Mouse (Mus musculus) gastrocnemius, adult 2 months (tissue): ENCODE data around the gene Igtp. TPM values are rescaled to one million over a fixed set of nuclear protein-coding genes. Genes with fewer than 3 reads are reported as not detected.
"Not testable (repeated sequence)": the region's sequence is repeated elsewhere in the genome, so short reads cannot be mapped to it uniquely, and the experiment has no call there.

Experiments used
- DNase-seq: peaks from one replicate; pipeline ENCODE4 v3.0.0; 2022
- H3K27ac ChIP-seq: fragments of 200-600 bp; 2 replicates; pipeline ENCODE4 v1.8.1; 2022; ENCODE audit warnings: mild to moderate bottlenecking
- H3K4me3 ChIP-seq: fragments of 200-600 bp; 2 replicates; pipeline ENCODE4 v1.8.1; 2022; ENCODE audit warnings: mild to moderate bottlenecking, moderate library complexity
- CTCF ChIP-seq: fragments of 200-600 bp; IDR thresholded peaks from 2 replicates; pipeline ENCODE4 v1.8.1; 2022; ENCODE audit warnings: antibody characterized with exemption, mild to moderate bottlenecking, moderate library complexity
- intact Hi-C: fragments of 180-260 bp; cut with DNase I; formaldehyde crosslinking; loops from one replicate; pipeline ENCODE4 v1.15.1; 2025
- total RNA-seq, 2 experiments: library from RNA; stranded (reverse); gene quantifications; 2 replicates each; pipeline ENCODE4 v1.2.3; 2021

The Igtp gene
- total RNA-seq, 2 experiments from 2014 or later: 6.5 to 9.7 TPM

DNA sequence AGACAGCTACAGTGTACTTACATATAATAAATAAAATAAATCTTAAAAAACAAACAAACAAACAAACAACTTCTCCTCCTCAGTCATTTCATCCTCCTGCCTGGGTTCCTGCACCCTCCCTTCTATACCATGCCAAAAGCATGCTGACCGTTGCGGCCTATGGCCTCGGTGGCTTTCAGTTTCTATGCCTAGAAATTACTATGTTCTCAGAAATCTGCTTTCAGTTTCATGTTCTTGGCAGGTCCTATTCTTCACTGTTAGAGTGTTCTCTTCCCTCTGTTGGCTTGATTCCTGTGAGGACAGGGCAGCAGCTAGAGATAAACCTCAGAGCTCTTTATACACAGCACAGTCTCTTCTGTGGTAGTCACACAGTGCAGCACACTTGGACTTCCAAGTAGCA lies 15.8 kb upstream of the Igtp start:
- Histone ChIP-seq H3K4me3 (peak overlapping the region; percentile 17; the same call in 1 of the 2 replicates), H3K27ac (no peak overlapping the region; the same call in 1 of the 2 replicates)
- TF ChIP-seq CTCF: no peak
- DNase-seq: no peak
- intact Hi-C loops: loop anchor here (5.0 kb wide), 1 partner anchor 219 kb away; no protein-coding TSS in a partner anchor

DNA sequence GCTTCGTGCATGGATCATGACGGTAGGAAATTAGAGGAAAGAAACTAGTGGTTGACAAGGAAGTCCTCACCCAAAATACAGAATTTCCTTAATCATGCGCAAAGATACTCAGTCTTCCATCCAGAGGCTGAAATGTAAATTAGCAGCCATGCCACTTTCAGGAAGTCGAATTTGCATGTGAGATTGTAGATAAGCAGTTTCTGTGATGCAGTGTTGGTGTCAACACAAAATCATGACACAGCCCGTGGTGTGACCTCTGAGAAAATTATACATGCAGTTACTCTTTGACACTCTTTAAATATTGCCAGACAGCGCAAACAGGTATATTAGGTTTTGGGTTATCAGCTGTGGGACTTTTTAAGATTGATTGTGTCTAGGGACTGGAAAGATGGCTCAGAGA lies 9.7 kb upstream of the Igtp start:
- TF ChIP-seq CTCF: no peak
- Histone ChIP-seq H3K27ac (no peak overlapping the region), H3K4me3 (no peak overlapping the region)
- no peak for DNase-seq
- intact Hi-C loops: no loop called here

GRCm38 (mm10) chr11:58193326-58193725 lies 6.0 kb upstream of the Igtp start:
- H3K4me3 ChIP-seq: no peak overlapping the region
- H3K27ac ChIP-seq: peak overlapping the region; percentile 78
- intact Hi-C loops: loop anchor here (2.0 kb wide), 1 partner anchor 27 kb away; no protein-coding TSS in a partner anchor
- TF ChIP-seq CTCF: no peak
- peak; percentile 44 for DNase-seq

- peak overlapping the region; percentile 78 for H3K27ac ChIP-seq
These were observed 5.4 kb upstream of the Igtp start for GRCm38 (mm10) chr11:58193860-58194520.

GRCm38 (mm10) chr11:58198663-58199062 lies 693 bp upstream of the Igtp start:
- intact Hi-C loops: no loop called here
- Histone ChIP-seq H3K4me3 (peak overlapping the region; percentile 95), H3K27ac (peak overlapping the region; percentile 95)
- TF ChIP-seq CTCF: no peak
- no peak for DNase-seq

More at GRCm38 (mm10) chr11:58193860-58194520, 5.4 kb upstream of the Igtp start:
- DNase-seq: no peak
- no peak for TF ChIP-seq CTCF
- no peak overlapping the region for H3K4me3 ChIP-seq
- intact Hi-C loops: loop anchor here (2.0 kb wide), 1 partner anchor 27 kb away; no protein-coding TSS in a partner anchor

DNA sequence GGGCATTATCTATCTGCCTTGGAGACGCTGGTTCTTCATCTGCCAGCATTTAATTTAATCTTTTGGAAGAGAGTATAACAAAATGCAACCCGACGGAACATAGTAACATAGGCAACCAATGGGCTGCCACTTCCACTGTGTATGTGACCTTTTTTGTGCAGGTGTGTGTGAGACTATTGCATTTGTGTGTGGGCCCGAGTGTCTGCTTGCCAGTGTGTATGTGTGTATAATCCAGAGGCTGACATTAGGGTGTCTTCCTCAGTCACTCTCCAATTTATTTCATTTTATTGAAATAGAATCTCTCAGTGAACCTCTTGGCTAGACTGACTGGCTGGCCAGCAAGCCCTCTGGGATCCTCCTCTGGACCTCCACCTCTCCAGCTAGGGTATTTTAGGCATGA lies 870 bp downstream of the Igtp start:
- DNase-seq: no peak
- intact Hi-C loops: no loop called here
- H3K27ac ChIP-seq: peak overlapping the region; percentile 95; the same call in 1 of the 2 replicates
- H3K4me3 ChIP-seq: peak overlapping the region; percentile 95
- no peak for TF ChIP-seq CTCF

DNA sequence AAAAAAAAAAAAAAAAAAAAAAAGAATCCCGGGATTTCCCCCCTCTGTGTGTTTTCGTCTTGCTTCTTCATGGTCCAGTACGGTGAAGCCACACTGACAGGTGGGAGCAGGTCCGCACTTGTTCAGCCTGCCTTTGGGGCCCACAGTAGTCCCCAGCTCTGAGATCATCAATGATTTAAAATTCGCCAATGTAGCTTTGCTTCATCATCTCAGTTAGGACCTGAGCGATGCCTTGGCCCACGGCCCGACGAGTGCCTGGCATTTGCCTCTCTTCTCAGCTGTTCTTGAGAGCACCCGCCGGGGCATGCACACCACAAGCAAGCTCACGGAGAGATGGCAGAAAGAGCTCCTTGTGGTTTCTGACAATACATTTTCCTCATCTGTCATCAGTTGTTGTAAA lies 1.7 kb downstream of the Igtp start:
- Histone ChIP-seq H3K4me3 (peak overlapping the region; percentile 11; the same call in 1 of the 2 replicates), H3K27ac (no peak overlapping the region)
- TF ChIP-seq CTCF: no peak
- intact Hi-C loops: no loop called here
- DNase-seq: peak; percentile 65

DNA sequence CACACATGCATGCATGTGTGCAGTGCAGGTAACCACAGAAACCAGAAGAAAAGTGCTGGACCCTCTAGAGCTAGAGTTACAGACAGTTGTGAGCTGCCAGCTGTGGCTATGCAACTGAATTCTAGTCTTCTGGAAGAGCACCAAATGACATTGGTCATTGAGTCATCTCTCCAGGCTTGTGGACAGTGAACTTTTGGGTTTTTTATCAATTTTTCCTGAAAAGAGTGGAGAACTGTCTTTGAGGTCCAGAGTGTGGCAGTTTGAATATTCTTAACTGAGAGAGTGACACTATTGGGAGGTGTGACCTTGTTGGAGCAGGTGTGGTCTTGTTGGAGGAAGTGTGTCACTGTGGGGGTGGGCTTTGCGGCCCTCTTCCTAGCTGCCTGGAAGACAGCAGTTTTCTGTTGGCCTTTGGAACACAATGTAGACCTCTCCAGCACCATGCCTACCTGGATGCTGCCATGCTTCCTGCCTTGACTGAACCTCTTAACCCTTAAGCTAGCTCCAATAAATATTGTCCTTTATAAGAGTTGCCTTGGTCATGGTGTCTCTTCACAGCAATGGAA lies 11.0 kb downstream of the Igtp start:
- H3K4me3 ChIP-seq: no peak overlapping the region
- H3K27ac ChIP-seq: peak overlapping the region; percentile 77
- TF ChIP-seq CTCF: no peak
- intact Hi-C loops: no loop called here
- no peak for DNase-seq

DNA sequence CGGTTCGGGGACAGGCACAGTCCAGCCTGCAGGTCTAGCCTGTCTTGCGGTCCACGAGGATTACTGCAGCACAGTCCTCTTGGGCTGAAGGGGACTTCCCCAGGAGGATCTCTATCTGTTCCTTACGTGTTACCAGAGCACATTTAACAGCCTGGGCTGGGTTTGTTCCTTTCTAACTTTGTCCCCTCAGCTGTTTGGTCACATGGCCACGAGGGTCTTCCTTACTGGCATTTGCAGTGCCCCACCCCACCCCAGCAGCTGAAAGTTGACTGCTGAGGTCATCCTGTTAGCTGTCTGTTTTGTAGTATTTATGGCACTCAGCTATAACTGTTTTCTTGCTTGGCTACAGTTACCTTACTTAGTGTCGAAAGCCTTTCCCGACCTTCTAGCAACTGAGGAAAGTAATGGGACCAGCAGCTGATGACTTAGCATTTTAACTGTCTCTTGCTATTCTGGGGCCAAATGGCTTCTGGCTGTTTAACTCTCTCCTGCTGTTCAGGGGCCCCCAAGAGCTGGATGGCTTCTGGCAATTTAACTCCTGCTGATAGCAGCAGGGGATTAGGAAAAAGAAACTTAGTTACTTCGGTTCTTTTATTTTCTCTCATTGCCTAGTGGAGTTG lies 11.8 kb downstream of the Igtp start:
- peak overlapping the region; percentile 42 for H3K4me3 ChIP-seq
- intact Hi-C loops: no loop called here
- TF ChIP-seq CTCF: no peak
- H3K27ac ChIP-seq: peak overlapping the region; percentile 77
- peak; percentile 51 for DNase-seq

DNA sequence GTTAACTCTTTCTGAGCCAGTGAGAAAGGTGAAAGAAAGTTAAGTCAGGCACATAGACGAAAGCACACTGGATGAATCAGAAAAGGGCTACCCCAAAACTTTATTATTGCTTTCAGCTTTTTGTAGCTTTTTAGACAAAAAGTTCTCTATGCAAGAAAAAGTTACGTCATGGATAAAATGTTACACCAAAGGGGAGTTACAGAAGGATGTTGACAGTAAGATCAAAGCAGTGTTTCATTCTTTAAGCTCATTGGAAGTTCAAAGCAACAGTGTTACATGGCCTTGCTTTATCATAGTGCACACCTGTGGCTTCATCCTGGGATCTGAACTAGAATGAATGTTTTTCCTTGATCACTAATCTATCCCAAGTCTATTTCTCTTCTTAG lies 12.3 kb downstream of the Igtp start:
- Histone ChIP-seq H3K4me3 (peak overlapping the region; percentile 42), H3K27ac (peak overlapping the region; percentile 77)
- DNase-seq: no peak
- no peak for TF ChIP-seq CTCF
- intact Hi-C loops: no loop called here

DNA sequence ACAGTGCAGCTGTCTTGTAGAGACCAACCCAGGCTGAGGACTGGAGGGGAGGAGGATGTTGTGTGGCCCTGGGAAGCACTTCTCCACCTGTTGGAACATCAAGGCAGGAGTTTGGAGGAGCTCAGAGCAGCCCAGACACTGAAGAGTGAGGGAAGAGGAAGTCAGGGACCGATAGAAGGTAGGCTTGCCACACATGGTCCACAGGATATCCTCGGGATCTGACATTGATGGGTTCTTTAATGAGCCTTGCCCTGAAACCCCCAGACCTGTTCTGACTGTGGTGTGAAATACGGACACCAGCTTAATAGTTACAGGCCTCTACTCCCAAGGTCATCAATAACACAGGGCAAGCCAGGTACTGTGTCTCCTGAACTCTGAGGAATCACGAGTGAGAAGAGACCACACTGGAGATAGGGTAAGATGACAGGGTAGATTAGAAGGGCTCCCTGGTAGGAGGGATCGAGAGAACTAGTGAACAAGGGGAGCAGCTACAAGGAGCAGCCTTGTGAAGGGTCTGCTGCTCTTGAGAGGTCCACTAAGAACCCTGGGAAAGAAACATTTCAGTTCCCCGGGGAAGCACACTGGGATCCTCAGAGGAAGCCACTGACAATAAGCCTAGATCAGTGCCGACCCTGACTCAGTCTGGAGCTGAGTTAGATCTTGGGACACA lies 14.5 kb downstream of the Igtp start:
- intact Hi-C loops: no loop called here
- no peak for DNase-seq
- TF ChIP-seq CTCF: no peak
- Histone ChIP-seq H3K27ac (peak overlapping the region; percentile 92), H3K4me3 (peak overlapping the region; percentile 88)

DNA sequence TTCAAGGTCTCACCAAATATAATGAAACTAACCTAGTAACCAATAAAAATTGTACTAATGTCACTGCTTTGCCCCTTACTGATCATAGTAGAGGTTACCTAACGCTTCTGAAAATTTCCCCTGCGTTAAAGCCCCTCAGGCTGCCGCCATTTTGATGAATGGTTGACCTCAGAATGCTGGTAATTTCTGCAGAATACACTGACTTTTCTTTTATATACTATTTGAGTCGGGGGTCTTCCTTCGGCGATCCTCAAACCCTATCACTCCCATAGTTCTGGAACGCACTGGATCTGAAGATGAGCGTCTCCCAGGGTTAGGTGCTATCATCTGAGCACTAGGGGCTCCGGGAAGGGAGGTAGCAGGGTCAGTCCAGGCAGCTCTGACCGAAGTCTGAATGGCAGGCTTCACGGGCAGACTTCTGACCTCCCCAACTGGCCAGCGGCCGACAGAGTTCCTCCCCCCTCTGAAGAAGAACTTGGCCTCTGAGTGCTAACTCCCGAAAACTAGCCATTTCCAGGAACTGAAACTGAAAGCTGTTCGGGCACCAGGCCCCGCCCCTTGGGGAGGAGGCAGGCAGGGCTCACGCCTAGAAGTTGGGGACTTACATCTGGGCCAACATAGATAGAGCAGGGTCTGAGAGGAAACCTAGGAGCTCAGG lies 15.2 kb downstream of the Igtp start:
- peak overlapping the region; percentile 92 for H3K27ac ChIP-seq
- DNase-seq: peak; percentile 92
- TF ChIP-seq CTCF: no peak
- H3K4me3 ChIP-seq: peak overlapping the region; percentile 88
- intact Hi-C loops: no loop called here

- Histone ChIP-seq H3K27ac (peak overlapping the region; percentile 92), H3K4me3 (peak overlapping the region; percentile 88)
- DNase-seq, intact Hi-C loops: not testable (repeated sequence)
These were observed 15.7 kb downstream of the Igtp start for GRCm38 (mm10) chr11:58215049-58215430.
